Mouse (Mus musculus): ENCODE measurements around the gene Pgp.

Pgp gene

DNA sequence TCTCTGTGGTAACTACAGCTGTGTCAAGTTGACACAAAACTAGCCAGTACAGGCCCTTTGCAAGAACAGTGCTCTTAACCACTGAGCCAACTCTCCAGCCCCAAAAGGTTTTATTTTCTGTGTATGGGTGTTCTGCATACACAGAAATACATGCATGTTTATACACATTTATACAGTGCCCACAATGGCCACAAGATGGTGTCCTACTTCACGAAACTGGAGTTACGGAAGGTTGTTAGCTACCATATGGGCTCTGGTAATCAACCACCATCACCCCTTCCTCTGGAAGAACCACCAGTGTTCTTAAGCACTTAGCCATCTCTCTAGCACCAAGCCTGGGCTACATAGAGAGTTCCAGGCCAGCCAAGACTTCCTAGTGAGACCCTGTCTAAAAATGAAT, 8.6 kb upstream of the Pgp start:
- 71% methylated on average over 2 of the region's 2 CpGs for WGBS

DNA sequence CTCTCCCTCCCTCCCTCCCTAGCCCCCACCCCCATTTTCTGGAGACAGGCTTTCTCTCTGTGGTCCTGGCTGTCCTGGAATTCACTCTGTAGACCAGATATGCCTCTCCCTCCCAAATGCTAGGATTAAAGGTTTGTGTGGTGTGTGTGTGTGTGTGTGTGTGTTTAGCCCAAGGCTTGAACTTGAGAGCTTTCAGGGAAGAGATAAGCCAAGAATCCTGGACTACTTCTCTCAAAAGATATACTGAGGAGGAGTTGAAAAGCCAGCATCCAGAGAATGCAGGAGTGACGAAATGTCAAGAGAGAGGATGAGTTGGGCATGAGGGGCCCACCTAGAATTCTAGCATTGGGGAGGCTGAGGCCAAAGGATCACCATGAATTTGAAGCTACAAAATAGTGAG, 7.3 kb upstream of the Pgp start:
- WGBS: 100% methylated on average over 1 of the region's 1 CpGs

GRCm38 (mm10) chr17:24463374-24464133, 6.6 kb upstream of the Pgp start:
- 56% methylated on average over 6 of the region's 6 CpGs for WGBS

- WGBS: 95% methylated on average over 5 of the region's 5 CpGs
Measured at GRCm38 (mm10) chr17:24468636-24469246, 1.5 kb upstream of the Pgp start.

GRCm38 (mm10) chr17:24469336-24469909, 769 bp upstream of the Pgp start:
- WGBS: 16% methylated on average over 7 of the region's 7 CpGs

DNA sequence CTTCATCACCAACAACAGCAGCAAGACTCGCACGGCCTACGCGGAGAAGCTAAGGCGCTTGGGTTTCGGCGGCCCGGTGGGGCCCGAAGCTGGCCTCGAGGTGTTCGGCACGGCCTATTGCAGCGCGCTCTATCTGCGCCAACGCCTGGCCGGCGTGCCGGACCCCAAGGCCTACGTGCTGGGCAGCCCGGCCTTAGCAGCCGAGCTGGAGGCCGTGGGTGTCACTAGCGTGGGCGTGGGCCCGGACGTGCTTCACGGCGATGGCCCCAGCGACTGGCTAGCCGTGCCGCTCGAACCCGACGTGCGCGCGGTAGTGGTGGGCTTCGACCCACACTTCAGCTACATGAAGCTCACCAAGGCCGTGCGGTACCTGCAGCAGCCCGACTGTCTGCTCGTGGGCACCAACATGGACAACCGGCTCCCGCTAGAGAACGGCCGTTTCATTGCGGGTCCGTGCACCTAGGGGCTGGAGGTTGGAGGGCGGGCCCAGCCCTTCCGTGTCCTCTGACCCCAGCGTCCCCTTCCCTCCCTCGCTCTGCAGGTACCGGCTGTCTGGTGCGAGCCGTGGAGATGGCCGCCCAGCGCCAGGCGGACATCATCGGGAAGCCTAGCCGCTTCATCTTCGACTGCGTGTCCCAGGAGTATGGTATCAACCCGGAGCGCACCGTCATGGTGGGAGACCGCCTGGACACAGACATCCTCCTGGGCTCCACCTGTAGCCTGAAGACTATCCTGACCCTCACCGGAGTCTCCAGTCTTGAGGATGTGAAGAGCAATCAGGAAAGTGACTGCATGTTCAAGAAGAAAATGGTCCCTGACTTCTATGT, 722 bp downstream of the Pgp start:
- WGBS: under 1% methylated on average over 68 of the region's 68 CpGs

DNA sequence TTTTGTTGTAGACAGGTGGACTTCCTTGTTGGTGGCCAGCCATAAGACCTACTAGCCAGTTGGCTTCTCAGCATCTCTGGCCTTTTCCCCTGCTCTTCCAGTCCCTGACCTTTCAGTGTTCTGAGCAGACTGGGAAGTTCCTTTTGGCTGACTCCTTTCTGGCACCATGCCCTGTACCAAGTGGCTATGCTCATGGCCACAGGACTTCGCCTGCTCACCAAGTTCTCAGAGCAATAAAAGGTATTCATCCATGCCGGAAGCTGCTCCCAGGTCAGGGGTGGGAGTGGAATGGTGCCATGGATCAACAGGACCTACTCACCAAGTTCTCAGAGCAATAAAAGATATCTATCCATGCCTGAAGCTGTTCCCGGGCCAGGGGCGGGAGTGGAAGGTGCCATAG, 2.3 kb downstream of the Pgp start:
- 65% methylated on average over 4 of the region's 4 CpGs for WGBS

DNA sequence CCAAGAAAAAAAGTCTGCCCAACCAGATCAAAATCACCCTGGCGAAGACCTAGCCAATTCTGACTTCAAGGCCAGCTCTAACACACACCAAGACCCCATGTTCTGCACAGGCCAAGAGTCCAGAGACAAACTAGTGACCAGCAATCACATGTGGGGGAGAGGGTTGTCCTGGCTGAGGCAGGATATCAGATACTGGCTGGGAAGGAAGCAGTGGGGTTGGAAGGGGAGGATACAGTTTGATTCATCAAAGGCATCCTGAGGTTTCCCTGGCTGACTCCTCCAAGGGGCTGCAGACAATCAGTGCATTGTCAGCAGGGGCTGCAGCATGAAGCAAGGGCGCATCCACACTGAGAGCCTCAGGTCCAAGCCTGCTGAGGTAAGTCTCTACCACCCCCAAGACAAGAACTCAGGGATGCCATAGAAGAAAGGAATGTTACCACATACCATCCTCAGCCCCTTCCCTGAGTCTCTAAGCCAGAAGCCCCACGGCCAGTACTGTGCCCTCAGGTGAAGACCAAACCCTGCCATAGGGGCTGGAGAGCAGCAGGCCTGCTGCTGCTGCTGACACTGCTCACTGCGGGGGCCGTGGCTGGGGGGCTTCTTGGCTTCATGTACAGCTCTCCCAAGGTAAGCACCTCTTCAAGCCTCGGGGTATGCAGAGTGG, 3.6 kb downstream of the Pgp start, which contains the start of gene Bricd5:
Gene Bricd5 (plus strand): TSS at position 273 of the 664 bp plus-strand sequence.
- WGBS: 62% methylated on average over 6 of the region's 6 CpGs

GRCm38 (mm10) chr17:24474557-24474956, 4.4 kb downstream of the Pgp start:
- 56% methylated on average over 5 of the region's 5 CpGs for WGBS

DNA sequence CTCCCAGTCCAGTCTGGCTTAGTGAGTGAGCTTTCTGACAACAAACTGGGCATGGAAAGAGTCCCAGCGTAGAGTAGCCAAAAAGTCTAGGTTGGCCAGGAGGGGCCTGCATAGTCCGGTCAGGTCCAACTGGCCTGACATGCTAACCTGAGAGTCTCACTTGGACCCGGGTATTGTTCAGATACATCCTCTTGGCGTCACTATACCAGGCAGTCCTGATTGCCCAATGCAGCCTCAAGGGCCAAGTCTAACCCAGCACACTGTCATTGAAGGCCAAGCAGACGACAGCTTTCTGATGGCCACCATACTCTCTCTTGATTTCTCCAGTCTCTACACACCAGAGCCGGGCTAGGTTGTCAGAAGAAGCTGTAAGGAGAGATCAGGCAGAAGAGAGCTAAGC, 5.4 kb downstream of the Pgp start:
- 90% methylated on average over 6 of the region's 6 CpGs for WGBS

- WGBS: 86% methylated on average over 10 of the region's 10 CpGs
Measured at GRCm38 (mm10) chr17:24476022-24476776, 6.0 kb downstream of the Pgp start.

DNA sequence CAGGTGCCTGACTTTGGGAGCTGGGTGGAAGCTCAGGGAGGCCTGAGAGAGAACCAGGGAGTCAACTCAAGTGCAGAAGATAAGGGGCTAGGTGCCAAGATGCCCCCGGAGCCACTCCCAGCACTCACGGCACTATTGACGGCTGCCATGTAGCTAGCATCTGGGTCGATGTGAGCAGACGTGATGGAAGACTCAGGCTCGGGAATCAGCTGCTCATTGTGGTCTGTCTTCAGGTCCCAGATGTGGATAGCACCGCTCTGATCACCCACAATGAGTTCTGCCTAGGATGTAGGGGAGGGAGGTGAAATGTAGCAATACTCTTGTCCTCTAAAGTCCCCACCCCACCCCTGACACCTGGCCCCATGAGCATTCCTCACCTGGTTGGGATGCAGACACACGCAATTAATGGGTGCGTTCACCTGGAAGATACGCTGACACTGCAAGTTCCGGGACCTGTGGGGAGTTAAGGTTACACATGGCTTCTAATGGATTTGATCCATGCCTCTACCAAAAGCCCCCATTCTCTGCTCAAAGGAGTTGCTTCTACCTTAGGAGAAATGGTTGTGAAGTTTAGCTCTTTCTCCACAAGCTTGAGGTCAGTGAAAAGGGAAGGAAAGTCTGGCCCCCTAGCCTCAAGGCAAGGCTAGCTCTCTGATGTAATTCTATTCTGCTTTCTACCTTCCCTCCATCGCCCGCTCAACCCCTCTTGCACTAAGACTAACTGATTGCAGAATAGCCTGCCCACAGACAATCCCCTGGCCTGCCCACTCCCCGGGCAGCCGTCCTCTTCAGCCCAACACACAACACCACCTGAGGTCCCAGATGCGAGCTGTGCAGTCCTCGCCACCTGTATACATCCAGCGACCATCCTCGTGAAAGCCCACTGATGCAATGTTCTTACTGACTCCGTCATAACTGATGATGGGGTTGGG, 7.1 kb downstream of the Pgp start:
- 90% methylated on average over 20 of the region's 20 CpGs for WGBS

DNA sequence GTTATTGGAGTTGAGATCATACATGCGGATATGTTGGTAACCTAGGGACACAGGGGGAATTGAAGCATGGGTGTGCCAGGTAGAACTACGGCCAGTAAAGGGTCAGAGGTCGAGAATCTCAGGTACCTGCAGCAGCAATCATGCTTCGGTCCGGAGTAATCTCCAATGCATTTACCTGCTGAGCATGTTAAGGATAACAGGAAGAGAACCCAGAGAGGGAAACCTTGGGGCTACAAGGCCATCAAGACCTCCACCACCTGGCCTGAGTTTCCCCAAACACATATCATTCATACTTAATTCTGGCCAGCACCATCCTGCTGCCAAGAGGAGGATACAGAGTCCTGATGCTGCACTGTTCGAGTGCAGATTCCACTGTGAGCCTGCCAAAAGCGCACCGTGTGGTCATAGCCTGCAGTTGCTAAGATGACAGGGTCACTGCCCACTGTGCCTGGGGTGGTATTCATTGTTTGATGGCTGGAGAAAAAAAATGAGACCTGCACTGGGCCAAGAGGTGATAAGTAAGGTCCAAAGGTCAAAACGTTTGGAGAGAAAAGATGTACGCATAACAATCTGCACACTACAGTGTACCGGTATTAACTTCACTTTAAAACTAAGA, 7.9 kb downstream of the Pgp start:
- WGBS: 39% methylated on average over 11 of the region's 11 CpGs

- under 1% methylated on average over 48 of the region's 48 CpGs for WGBS
Measured at GRCm38 (mm10) chr17:24478663-24479380, 8.6 kb downstream of the Pgp start, which contains the start of gene Mlst8. TSS of gene Mlst8 (minus strand) at chr17:24479078.

- WGBS: 17% methylated on average over 1 of the region's 1 CpGs
Measured at GRCm38 (mm10) chr17:24479431-24479830, 9.2 kb downstream of the Pgp start.

GRCm38 (mm10) chr17:24480201-24480826, 10.1 kb downstream of the Pgp start:
- 44% methylated on average over 3 of the region's 3 CpGs for WGBS

GRCm38 (mm10) chr17:24481027-24481815, 11.0 kb downstream of the Pgp start:
- WGBS: 93% methylated on average over 20 of the region's 20 CpGs
